8 mouse cellular contexts compared by ENCODE assay signal in genomic region chr13:104285737-104286311, GRCm38 (mm10). TPM values are rescaled to one million over a fixed set of nuclear protein-coding genes. Genes with fewer than 3 reads are reported as not detected.
DNase-seq lines count a peak whose midpoint lies in the region; ATAC-seq lines count a peak whose summit lies in the region.

No protein-coding gene starts in this region.

- peak overlapping the region; percentile 69 for H3K27ac ChIP-seq in intestine, embryonic 14.5 days (ENCODE audit: low read depth)
- H3K27ac ChIP-seq in limb, embryonic 12.5 days: peak overlapping the region; percentile 75
- H3K27ac ChIP-seq in midbrain, embryonic 15.5 days: peak overlapping the region; percentile 53

- H3K4me3 ChIP-seq in megakaryocyte, embryonic 14.5 days (replicated peaks): peak overlapping the region; percentile 91
- H3K4me3 ChIP-seq in intestine, embryonic 14.5 days (ENCODE audit: low read depth, low read length): peak overlapping the region; percentile 35
- peak overlapping the region; percentile 40 for H3K4me3 ChIP-seq in limb, embryonic 12.5 days (replicated peaks)
- peak overlapping the region; percentile 42 for H3K4me3 ChIP-seq in midbrain, embryonic 15.5 days

- peak overlapping the region; percentile 60 for H3K4me2 ChIP-seq in intestine, embryonic 14.5 days (ENCODE audit: low read length)
- peak overlapping the region; percentile 76 for H3K4me2 ChIP-seq in limb, embryonic 12.5 days
- H3K4me2 ChIP-seq in midbrain, embryonic 15.5 days: peak overlapping the region; percentile 80

- H3K27me3 ChIP-seq in megakaryocyte, embryonic 14.5 days (replicated peaks): no peaks in the 10 kb centered on the region
- no peaks in the 10 kb centered on the region for H3K27me3 ChIP-seq in intestine, embryonic 14.5 days (replicated peaks; ENCODE audit: control insufficient read depth, insufficient read depth, low read length)
- H3K27me3 ChIP-seq in limb, embryonic 12.5 days: no peaks in the 10 kb centered on the region
- H3K27me3 ChIP-seq in midbrain, embryonic 15.5 days (replicated peaks): no peaks in the 10 kb centered on the region

- ATAC-seq in megakaryocyte, adult 5-6 weeks (ENCODE audit: poor library complexity, severe bottlenecking): no peak
- ATAC-seq in intestine, embryonic 14.5 days (replicated peaks; ENCODE audit: low FRiP score, low TSS enrichment, low read depth): no peak
- no peak for ATAC-seq in limb, embryonic 12.5 days (ENCODE audit: insufficient number of reproducible peaks, insufficient read depth, low FRiP score, low TSS enrichment, low read depth)
- ATAC-seq in midbrain, embryonic 15.5 days (replicated peaks): no peak

- no peaks in the 10 kb centered on the region for H3K9me3 ChIP-seq in megakaryocyte, embryonic 14.5 days
- no peaks in the 10 kb centered on the region for H3K9me3 ChIP-seq in intestine, embryonic 14.5 days (ENCODE audit: control insufficient read depth, low read length)
- H3K9me3 ChIP-seq in limb, embryonic 12.5 days: no peaks in the 10 kb centered on the region
- H3K9me3 ChIP-seq in midbrain, embryonic 15.5 days: no peaks in the 10 kb centered on the region

- no peaks in the 10 kb centered on the region for H3K36me3 ChIP-seq in megakaryocyte, embryonic 14.5 days (replicated peaks; ENCODE audit: low read length)
- no peaks in the 10 kb centered on the region for H3K36me3 ChIP-seq in intestine, embryonic 14.5 days (ENCODE audit: control insufficient read depth, insufficient read depth, low read length)
- H3K36me3 ChIP-seq in limb, embryonic 12.5 days: no peaks in the 10 kb centered on the region
- no peaks in the 10 kb centered on the region for H3K36me3 ChIP-seq in midbrain, embryonic 15.5 days (replicated peaks)

- peaks cover 15% of the 10 kb centered on the region; the same call in 1 of the 2 replicates for H3K4me1 ChIP-seq in megakaryocyte, embryonic 14.5 days
- H3K4me1 ChIP-seq in intestine, embryonic 14.5 days (replicated peaks; ENCODE audit: control insufficient read depth, insufficient read depth, low read length): no peaks in the 10 kb centered on the region
- H3K4me1 ChIP-seq in limb, embryonic 12.5 days (replicated peaks): no peaks in the 10 kb centered on the region; the same call in 1 of the 2 replicates
- H3K4me1 ChIP-seq in midbrain, embryonic 15.5 days: peaks cover 25% of the 10 kb centered on the region; the same call in 1 of the 2 replicates

- WGBS in intestine, embryonic 14.5 days: 2% methylated on average over 10 of the region's 10 CpGs
- WGBS in limb, embryonic 12.5 days: 3% methylated on average over 10 of the region's 10 CpGs
- under 1% methylated on average over 10 of the region's 10 CpGs for WGBS in midbrain, embryonic 15.5 days

- peak; percentile 37 for DNase-seq in cerebellum, adult 9-10 months
- peak; percentile 6 for DNase-seq in gastrocnemius, postnatal 10 days
- DNase-seq in intestine, embryonic 14.5 days (ENCODE audit: low spot score): peak; percentile 57
- DNase-seq in thymus, postnatal 36 days: peak; percentile 27 to 34

- peak overlapping the region; percentile 45 for H3K9ac ChIP-seq in intestine, embryonic 14.5 days (ENCODE audit: low read length)
- peak overlapping the region; percentile 53 for H3K9ac ChIP-seq in limb, embryonic 12.5 days (replicated peaks)
- peak overlapping the region; percentile 24 for H3K9ac ChIP-seq in midbrain, embryonic 15.5 days

RNA-seq across cellular contexts. Expression of gene Adamts6, which starts 1.8 kb away (rescaled TPM):
- 0.02 TPM in 1 of 2 replicates, not detected in the other for polyA plus RNA-seq in megakaryocyte, embryonic 14.5 days (2012; ENCODE audit: insufficient read depth, low replicate concordance)
- 1.6 and 2.8 TPM in 2 replicates for total RNA-seq in megakaryocyte, adult 5-6 weeks (2015)
- total RNA-seq in megakaryocyte, adult 5-6 weeks (2017): 1.6 and 2.3 TPM in 2 replicates
- 1 to 10 TPM; 1.1 to 1.9 TPM for total RNA-seq in gastrocnemius, postnatal 10 days (2021)
- polyA plus RNA-seq in intestine, embryonic 14.5 days (2014; fragmentation: Nextera tagmentation; extraction: Ambion mirVana): 4.4 and 4.5 TPM in 2 replicates
- polyA plus RNA-seq in limb, embryonic 12.5 days (2016; fragmentation: Nextera tagmentation; extraction: Ambion mirVana): 3.9 and 4.5 TPM in 2 replicates
- polyA plus RNA-seq in midbrain, embryonic 15.5 days (2015; fragmentation: Nextera tagmentation; extraction: Ambion mirVana): 1.7 and 1.8 TPM in 2 replicates

RNA-seq across cellular contexts. Expression of gene Ppwd1, which starts 57.2 kb away (rescaled TPM):
- 1.8 TPM in 1 of 2 replicates, not detected in the other for polyA plus RNA-seq in megakaryocyte, embryonic 14.5 days (2012; ENCODE audit: insufficient read depth, low replicate concordance)
- total RNA-seq in megakaryocyte, adult 5-6 weeks (2015): 34.7 and 36.8 TPM in 2 replicates
- 27.0 and 29.9 TPM in 2 replicates for total RNA-seq in megakaryocyte, adult 5-6 weeks (2017)
- 1 to 10 TPM; 6.3 to 9.6 TPM for total RNA-seq in gastrocnemius, postnatal 10 days (2021)
- 11.8 and 15.1 TPM in 2 replicates for polyA plus RNA-seq in intestine, embryonic 14.5 days (2014; fragmentation: Nextera tagmentation; extraction: Ambion mirVana)
- 18.4 and 18.8 TPM in 2 replicates for polyA plus RNA-seq in limb, embryonic 12.5 days (2016; fragmentation: Nextera tagmentation; extraction: Ambion mirVana)
- polyA plus RNA-seq in midbrain, embryonic 15.5 days (2015; fragmentation: Nextera tagmentation; extraction: Ambion mirVana): 6.6 and 6.9 TPM in 2 replicates

RNA-seq across cellular contexts. Expression of gene Cenpk, which starts 57.4 kb away (rescaled TPM):
- not detected in 2 replicates for polyA plus RNA-seq in megakaryocyte, embryonic 14.5 days (2012; ENCODE audit: insufficient read depth, low replicate concordance)
- total RNA-seq in megakaryocyte, adult 5-6 weeks (2015): 34.7 and 39.1 TPM in 2 replicates
- 97.9 and 112 TPM in 2 replicates for total RNA-seq in megakaryocyte, adult 5-6 weeks (2017)
- 1 to 10 TPM; 2.6 to 3.1 TPM for total RNA-seq in gastrocnemius, postnatal 10 days (2021)
- polyA plus RNA-seq in intestine, embryonic 14.5 days (2014; fragmentation: Nextera tagmentation; extraction: Ambion mirVana): 53.4 and 63.7 TPM in 2 replicates
- 89.4 and 92.6 TPM in 2 replicates for polyA plus RNA-seq in limb, embryonic 12.5 days (2016; fragmentation: Nextera tagmentation; extraction: Ambion mirVana)
- polyA plus RNA-seq in midbrain, embryonic 15.5 days (2015; fragmentation: Nextera tagmentation; extraction: Ambion mirVana): 10.6 and 11.6 TPM in 2 replicates

Comparison
In these comparisons a context has a peak if more than half of its experiments do, and no peak if none do; other contexts are left out.
1. H3K4me3 ChIP-seq: peak in every context shown above with its lines; median percentile 91 in megakaryocyte, embryonic 14.5 days; 42 in midbrain, embryonic 15.5 days; 40 in limb, embryonic 12.5 days; 35 in intestine, embryonic 14.5 days.
2. DNase-seq: peak in every context shown above with its lines; median percentile 57 in intestine, embryonic 14.5 days; 37 in cerebellum, adult 9-10 months; 30 in thymus, postnatal 36 days; 6 in gastrocnemius, postnatal 10 days.
3. RNA of gene Cenpk, which starts 57.4 kb away (polyA plus RNA-seq): 89.4 to 92.6 TPM in limb, embryonic 12.5 days, 53.4 to 63.7 TPM in intestine, embryonic 14.5 days and 10.6 to 11.6 TPM in midbrain, embryonic 15.5 days; not detected in megakaryocyte, embryonic 14.5 days; every median in the first group is over 10 times any median in the second.
4. Peak in every context shown above with its lines, with median percentiles within 50 percentile points of each other: H3K27ac ChIP-seq, H3K4me2 ChIP-seq and H3K9ac ChIP-seq.